Mouse (Mus musculus): ENCODE measurements around the gene Sfn.
"Not testable (repeated sequence)": the region's sequence is repeated elsewhere in the genome, so short reads cannot be mapped to it uniquely, and the experiment has no call there.

Sfn gene

DNA sequence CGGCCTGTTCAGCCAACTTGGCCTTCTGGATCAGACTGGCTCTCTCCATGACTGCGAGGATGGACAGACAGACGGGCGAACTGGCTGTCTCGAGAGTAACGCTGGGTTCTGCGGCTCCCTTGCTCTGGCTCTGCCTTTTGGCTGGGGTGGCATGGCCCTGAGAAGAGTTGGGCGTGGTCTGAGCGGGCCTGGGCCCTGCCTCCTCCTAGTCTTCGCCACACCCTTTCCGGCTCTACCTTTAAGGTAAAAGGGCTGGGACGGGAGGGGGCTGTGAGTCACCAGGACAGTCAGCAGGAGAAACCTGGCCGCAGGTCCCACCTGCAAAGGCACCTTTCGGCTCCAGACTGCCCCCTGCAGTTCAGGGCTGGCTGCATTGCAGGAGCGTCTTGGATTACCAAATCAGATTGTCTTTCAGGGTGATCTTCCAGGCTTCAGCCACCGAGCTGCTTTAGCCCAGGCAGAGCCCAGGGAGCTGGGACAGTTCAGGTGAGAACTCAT lies at the start of gene Sfn:
Gene Sfn (minus strand): TSS at position 448 of the 498 bp plus-strand sequence.
- no peak for DNase-seq (ENCODE audit: low read depth, low spot score)

DNA sequence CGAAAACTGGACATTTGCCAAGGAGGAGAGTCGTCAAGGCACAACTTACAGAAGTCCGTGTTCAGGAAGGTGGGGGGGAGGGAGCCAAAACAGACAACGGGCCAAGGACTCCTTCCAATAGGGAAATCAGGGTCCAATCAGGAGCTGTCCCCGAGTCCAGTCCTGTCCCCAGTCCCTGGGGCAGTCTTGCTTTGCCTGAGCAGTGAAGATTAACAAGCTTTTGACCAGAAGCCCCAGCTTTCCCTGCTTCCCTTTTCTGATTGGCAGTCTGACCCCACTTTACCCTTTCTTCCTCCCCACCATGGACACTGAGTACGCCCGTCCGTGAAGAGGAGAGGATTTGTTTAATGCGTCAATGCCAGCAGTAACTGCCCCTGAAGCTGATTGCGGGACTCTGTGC lies 49.5 kb upstream of the Sfn start:
- no peak for DNase-seq (ENCODE audit: low read depth, low spot score)

DNA sequence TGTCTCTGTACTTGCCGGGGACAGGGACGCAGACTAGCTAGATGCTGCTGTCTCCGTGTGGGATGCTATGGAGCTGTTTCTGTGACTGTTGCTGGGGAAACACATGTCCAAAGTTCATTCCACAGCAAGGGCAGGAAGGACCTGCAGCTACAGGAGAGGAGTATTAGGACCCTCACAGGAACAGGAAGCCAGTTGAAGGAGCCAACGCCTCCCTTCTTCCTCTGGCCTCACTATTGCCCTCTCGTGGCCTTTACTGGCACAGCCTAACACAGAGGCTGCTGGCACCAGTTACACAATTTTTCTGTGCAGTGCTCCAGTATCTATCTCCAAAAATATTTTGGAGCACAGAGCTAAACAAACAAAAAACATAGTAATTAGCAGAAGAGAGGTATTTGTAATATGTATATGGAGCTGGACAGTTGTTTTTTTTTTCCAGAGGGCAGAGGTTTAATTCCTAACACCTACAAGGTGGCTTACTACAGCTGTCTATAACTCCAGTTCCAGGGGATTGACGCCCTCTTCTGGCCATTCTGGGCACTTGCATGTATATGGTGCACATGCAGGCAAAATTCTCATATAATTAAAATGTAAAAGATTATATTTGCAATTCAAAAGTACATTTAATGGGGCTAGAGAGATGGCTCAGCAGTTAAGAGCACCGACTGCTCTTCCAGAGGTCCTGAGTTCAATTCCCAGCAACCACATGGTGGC lies 48.2 kb upstream of the Sfn start, which contains the start of gene Zdhhc18:
Gene Zdhhc18 (minus strand): TSS at position 166 of the 711 bp plus-strand sequence.
- DNase-seq (ENCODE audit: low read depth, low spot score), result peak; percentile 76

DNA sequence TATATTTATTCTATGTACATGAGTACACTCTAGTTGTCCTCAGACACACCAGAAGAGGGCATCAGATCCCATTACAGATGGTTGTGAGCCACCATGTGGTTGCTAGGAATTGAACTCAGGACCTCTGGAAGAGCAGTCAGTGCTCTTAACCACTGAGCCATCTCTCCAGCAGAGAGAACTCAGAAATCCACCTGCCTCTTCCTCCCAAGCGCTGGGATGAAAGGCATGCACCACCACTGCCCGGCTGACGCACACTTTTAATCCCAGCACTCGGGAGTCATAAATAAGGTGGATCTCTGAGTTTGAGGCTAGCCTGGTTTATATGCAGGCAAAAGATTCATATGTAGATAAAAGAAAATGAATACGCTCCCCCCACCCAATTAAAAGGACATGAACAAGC lies 47.5 kb upstream of the Sfn start:
- not testable (repeated sequence) for DNase-seq (ENCODE audit: low read depth, low spot score)

DNA sequence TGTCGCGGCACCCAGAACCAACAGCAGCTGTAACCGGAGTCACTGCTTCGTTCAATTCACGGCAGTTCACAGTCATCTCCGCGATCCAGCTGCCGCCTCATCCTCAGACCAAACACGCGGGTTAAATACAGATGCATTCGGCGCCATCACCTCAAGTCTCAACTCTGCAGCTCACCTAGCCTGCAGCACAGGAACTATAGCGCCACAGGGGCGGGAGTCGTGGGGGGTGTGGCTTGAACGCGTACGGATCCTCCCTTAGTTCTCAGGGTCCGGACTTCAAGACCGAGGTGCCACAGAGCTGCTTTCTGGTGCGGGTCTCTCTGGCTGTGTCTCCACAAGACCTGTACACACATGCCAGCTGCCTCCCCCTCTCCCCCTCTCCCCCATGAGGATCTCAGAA lies 43.7 kb upstream of the Sfn start:
- DNase-seq (ENCODE audit: low read depth, low spot score), result no peak

DNA sequence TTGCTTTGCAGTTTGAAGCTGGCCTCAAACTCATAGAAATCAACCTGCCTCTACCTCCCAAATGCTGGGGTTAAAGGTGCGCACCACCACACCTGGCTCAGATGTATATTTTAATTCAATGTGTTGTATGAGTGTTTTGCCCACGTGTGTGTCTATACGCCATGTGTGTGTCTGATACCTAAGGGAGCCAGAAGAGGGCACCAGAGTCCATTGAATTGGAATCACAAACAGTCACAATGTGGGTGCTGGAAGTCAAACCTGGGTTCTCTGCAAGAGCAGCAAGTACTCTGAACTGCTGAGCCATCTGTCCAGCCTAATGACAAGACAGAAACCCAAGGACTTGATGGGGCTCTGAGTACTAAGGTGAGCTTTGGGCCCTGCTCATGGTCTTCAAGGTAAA lies 43.2 kb upstream of the Sfn start:
- no peak for DNase-seq (ENCODE audit: low read depth, low spot score)

DNA sequence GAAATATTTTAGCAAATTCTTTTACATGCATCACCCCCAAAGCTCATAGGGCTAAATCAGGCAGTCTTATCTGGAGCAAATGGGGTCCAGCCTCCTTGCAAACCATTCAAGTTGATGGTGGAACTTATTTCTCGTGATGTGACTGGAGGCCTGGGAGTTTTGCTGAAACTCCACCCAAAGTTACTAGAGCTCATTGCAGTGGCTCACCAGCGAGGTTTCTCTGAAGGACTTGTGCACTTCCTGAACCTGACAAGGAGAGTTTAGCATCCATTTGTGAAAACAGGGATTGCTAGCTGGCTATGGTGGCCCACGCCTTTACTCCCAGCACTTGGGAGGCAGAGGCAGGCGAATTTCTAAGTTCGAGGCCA lies 32.1 kb upstream of the Sfn start:
- DNase-seq (ENCODE audit: low read depth, low spot score), result no peak

DNA sequence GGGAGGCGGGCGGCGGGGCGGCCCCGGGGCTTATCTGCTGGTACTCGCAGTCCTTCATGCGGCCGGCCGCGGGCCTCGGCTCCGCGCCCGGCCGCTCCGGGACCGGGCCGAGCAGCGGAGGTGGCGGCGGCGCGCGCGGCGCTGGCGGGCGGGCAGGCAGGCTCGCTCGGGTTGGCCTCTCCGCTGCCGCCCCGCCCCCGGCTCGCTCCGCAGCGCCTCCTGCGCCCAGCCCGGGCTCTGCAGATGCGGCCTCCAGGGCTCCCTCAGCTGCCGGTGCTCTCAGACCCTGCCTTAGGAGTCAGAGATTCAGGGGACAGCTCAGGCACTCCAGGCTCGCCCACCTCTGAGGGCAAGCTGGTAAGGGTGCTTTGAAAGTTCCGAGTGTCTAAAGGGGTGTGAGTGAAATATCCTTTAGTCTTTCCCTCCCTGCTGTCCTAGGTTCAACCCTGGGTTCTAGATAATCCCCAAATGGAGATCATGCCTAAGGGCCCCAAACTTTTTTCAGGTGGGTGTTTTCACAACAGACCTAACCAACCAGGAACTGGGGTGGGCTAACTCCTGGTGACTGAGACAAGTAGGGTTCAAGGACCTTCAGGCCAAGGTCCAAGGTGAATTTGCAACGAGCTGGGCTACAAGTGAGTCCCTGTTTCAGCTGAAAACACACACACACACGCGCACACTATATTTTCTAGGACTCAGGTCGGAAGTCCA lies 31.5 kb upstream of the Sfn start:
- DNase-seq (ENCODE audit: low read depth, low spot score), result peak; percentile 72

DNA sequence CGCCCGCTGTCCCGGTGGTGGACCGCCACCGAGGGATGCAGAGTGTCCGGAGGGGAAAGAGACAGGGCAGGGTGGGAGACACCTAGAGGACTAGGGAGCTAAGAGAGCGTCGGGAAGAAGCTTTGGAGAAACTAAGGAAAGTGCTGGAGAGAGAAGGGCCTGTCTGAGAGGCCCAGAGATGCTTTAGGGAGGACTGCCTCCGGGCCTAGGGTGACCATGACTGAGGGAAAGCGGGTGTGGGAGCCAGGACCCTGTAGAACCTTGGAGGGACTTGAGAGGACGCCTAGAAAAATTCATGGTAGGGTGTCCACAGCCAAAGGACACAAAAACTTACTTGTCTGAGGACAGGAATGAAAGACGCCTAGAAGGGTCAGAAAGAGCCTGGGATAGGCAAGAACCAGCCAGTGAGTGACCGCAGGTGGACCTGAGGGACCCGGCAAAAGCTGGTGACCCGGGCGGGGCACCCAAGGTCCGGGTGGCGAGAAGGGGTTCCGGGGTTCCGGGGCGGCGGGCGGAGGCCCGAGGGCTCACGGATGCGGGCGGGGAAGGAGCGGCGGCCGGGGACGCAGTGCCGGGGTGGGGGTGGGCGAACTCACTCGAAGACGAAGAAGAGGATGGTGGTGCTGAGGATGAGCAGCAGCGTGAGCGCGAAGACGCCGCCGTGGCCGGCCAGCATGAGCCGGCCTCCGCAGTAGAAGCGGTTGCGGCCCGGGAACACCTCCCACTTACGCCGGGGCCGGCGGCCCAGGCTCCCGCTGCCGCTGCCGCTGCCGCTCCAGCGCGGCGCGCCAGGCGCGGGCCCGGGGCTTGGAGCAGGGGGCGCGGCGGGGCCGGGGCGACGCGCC lies 30.7 kb upstream of the Sfn start:
- peak; percentile 29 for DNase-seq (ENCODE audit: low read depth, low spot score)

DNA sequence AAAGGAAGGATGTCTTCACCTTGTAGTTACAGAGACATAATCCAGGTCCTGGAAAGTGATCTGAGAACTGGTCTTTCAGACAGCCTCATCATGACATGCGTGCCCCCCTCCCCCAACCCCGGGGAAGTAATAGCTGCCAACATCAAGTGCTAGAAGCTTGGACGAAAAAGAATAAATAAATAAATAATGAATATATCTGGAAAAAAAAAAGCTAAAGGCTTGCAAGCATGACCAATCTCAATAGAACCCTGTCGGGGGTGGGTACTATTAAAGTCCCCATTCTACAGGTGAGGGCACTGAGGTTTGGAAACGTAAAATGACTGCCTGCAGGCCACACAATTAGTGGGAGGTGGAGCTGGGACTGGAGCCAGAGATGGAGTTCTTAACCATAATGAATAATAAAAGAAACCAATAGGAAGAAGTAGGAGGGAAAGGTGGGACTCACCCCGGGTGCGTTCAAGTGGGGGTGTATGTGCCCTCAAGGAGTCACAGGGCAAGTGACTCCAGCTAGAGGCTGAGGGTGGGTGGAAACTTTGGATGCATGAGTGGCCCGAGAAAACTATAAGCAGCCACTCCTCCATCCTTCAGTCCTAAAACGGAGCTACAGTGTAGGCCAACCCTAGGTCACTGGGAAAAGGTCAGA lies 29.9 kb upstream of the Sfn start:
- no peak for DNase-seq (ENCODE audit: low read depth, low spot score)

DNA sequence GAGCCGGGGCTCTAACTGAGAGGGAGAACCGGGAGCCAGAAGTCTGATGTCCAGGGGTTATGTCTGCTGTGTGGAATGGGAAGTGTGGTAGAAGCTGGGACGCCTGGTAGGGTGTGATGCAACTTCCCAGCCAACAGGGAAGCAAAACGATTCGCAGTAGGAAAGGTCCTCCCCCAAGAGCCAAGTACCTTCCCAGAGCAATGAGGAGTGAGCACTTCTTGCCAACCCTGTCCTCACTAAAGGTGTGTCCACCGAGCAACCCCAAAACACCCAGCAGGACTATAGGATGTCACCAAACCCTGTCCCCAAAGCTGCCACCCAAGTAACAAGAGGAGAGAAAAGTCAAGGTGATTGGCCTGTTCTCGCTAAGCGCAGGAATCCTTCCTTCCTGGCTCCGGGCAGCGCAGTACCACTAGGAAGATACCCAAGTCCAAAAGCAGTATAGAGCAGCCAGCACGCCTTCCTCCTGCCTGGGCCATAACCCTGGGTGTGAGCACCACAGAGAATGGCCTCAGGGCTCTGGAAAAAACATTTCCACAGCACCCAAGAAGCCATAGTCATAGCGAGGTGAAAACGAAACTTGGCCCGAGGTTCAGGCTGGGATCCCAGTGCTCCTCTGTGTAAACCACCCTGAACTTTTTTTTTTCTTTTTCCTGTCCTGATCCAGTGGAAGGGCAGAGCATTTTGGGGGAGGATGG lies 29.3 kb upstream of the Sfn start:
- peak; percentile 50 for DNase-seq (ENCODE audit: low read depth, low spot score)

DNA sequence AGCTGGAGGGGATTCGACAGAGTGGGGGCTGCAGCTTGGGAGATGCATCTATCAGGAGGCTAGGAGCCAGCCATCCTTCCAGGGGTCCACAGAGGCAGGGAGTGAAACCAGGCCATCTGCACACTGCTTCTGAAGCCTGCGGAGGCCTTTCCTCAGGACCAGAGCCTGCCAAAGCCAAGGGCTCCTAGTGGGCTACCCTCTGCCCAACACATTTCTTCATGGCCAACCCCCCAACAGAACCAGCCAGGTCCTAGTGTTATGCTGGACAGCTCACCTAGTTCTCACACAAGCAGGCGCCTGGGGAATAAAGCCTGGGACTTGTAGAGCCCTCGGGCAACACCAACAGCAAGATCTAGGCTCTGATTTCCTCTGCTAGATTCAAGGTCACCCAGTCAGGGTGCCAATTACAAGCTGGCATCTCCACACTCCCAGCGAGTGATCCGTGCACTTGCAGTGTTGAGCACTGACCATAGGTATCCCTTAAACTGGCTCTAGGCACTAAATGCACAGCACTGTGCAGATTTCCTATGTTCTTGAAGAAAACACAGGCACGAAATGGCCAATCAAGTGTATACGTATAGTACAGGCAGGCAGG lies 28.5 kb upstream of the Sfn start:
- DNase-seq (ENCODE audit: low read depth, low spot score), result no peak

DNA sequence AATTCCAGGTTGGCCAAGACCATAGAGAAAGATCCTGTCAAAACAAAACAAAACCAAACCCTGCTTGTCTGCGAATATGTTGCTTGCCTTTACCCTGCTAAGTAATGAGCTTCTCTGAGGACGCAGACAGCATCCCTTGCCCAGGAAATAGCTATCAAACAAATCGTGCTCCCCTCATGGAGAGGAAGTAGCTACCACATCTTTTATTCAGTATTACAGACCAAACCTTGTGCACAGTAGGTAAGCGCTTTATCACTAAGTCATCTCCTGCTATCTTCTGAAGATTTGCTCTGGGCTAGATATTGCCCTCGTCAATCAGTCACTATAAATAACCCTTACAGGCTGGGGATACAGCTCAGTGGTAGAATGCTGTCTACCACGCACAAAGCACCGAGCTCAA lies 27.2 kb upstream of the Sfn start:
- DNase-seq (ENCODE audit: low read depth, low spot score), result no peak

DNA sequence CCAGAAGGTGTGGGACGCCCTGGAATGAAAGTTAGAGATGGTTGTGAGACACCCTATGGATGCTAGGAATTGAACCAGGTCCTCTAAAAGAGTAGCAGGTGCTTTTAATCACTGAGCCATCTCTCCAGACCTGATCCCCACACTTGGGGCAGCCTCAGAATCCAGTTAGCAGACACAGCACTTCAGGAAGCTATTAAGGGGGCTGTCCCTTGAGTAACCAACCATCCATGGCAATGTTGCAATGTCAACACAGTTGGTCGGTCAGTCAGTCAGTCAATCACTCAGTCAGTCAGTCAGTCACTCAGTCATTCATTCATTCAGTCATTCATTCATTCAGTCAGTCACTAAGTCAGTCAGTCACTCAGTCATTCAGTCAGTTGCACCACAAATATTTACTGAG lies 26.5 kb upstream of the Sfn start:
- no peak for DNase-seq (ENCODE audit: low read depth, low spot score)

DNA sequence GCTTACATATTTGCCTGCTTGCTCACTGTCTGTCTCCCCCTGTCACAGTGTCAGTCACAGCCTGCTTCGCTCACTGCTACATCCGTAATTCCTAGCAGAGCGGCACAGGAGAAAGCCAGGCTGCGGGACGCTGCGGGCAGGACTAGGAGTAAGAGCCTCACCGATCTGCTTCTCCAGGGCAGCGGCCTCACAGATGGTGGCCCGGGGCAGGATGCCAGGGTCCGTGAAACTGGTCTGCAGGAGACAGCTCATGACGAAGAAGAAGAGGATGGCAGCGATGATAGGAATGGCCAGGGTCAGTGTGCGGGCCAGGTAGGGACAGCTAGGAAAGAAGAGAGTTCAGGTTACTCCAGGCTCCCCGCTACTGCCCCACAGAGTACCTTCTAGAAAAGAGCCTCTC lies 25.1 kb upstream of the Sfn start:
- DNase-seq (ENCODE audit: low read depth, low spot score), result peak; percentile 42

DNA sequence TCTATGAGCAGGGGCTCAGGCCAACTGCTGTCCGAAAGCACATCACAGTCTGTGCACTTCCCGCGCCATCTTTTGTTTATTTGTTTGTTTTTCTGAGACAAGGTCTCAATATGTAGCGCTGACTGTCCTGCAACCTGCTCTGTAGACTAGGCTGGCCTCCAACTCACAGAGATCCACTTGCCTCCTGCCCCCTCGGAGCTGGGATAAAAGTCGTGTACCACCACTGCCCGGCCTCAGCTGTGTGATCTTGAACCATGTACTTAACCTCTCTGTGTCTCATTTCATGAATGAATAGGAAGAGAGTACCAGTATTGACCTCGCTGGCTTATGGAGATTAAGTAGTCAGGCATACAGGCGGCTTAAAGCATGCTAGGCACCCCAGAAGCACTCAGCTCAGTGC lies 24.7 kb upstream of the Sfn start:
- DNase-seq (ENCODE audit: low read depth, low spot score), result no peak

DNA sequence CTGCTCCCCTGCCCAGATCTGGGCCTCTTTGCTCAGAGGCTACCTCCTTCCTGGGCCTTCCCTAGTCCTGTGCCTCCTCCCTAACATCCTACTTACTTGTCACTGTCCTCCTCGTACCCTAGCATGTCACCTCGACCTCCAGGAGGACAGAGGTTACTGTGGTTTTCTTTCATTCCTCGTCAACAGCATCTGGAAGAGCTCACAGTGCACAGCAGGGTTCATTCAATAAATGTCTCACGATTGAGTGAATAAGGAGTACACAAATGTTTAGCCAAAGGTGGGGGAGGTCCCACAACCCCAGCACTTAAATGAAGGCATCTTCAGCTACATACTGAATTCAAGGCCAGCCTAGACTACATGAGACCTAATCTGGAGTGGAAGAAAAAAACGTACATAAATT lies 24.3 kb upstream of the Sfn start:
- no peak for DNase-seq (ENCODE audit: low read depth, low spot score)

DNA sequence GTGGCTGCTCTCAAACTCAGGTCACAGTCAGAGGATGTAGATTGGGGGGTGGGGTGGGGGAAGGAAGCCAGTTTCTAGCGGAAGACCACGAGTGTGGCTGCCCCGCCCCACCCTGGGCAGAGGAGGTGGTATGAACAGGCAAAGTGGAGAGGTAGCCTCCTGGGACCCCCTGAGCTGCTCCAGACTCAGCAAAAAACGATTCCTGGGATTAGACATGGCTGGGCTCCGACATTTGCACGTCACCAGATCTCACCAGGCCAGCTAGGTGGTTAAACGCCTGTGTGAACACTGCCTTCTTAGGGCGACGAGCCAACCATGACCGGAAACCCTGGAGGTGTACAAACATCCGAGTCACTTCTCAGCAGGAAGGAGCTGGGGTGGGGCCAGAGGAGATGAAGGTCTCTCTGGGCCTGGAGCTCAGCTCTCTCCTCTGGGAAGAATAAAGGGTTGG lies 23.7 kb upstream of the Sfn start:
- peak; percentile 73 for DNase-seq (ENCODE audit: low read depth, low spot score)

DNA sequence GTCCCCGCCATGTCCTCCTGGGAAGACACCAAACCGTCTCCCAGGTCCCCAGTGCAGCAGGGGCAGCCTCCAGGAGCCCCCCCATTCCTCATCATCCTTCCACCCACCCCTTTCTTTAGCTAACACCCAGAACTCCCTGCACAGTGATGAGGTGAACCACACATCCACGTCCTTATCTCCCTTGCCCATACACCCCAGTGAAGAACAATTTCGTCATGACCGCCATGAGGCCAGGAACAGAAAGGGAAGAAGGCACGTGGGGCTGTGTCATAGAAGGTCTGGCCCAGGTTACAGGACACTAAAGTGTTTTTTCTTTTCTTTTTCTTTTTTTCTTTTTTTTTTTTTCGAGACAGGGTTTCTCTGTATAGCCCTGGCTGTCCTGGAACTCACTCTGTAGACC lies 22.9 kb upstream of the Sfn start:
- no peak for DNase-seq (ENCODE audit: low read depth, low spot score)

DNA sequence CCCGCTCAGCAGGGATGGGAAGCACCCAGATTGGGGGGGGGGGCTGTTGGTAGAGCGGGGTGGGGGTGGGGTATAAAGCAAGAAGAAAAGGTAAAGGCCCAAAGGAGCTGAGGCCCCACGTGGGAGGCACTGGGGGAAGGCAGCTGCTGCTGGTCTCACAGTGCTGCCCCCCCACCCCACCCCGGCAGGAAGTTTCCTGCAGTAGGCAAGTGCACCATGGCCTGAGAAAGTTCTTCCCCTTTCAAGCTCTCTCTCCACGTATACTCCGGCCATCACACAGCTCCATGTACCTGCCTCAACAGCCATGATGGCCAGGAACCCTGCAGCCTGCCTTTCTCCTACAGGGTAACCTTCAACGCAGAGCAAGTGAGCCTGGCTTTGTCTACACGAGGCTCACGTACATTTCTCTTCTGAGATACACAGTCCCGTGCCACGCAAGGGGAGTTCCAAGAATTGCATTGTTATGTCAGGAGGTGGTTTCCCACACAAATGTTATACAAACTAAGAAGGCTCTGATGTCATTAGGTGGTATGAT lies 20.3 kb upstream of the Sfn start:
- DNase-seq (ENCODE audit: low read depth, low spot score), result no peak

Data from 3T3-L1 (cell line).